Mouse (Mus musculus) cerebellum, adult 2 months (tissue): ENCODE measurements around the gene Rras2.

Experiments
- CTCF ChIP-seq: fragments of 200-500 bp; IDR thresholded peaks from 2 replicates; pipeline ENCODE4 v1.5.1; 2011; ENCODE audit warnings: low read depth, mild to moderate bottlenecking, control low read depth, low read length, moderate library complexity, borderline replicate concordance; ENCODE audit not compliant: insufficient read depth
- POLR2A ChIP-seq: fragments of 200-500 bp; IDR thresholded peaks from 2 replicates; pipeline ENCODE4 v1.6.1; 2011; ENCODE audit warnings: low read length, control low read depth, borderline replicate concordance; ENCODE audit not compliant: insufficient read depth

- no peak for TF ChIP-seq CTCF
- TF ChIP-seq POLR2A = no peak
Observed at GRCm38 (mm10) chr7:114151036-114151780, 33.6 kb upstream of the Rras2 start.
